Mouse (Mus musculus) brown adipose tissue, adult 24 weeks (tissue): ENCODE results near the gene Rrh. TPM values are rescaled to one million over a fixed set of nuclear protein-coding genes. Genes with fewer than 3 reads are reported as not detected.

Experiments used
- polyA plus RNA-seq: library from polyadenylated mRNA; stranded (reverse); fragments of >200 nt; gene quantifications from 2 replicates; pipeline ENCODE4 v1.2.4, GENCODE M21; 2012; ENCODE audit not compliant: missing spikeins, insufficient read depth, insufficient read length

Rrh gene
- polyA plus RNA-seq, 1 experiment: not detected

Other genes starting within 250 kb of the Rrh start
- gene Egf, start 67.3 kb downstream of the Rrh start, polyA plus RNA-seq: 0.83 and 1.4 TPM in 2 replicates
- not detected in 2 replicates for gene Lrit3, start 18.6 kb downstream of the Rrh start, polyA plus RNA-seq
- gene Gar1, start 8.8 kb upstream of the Rrh start, polyA plus RNA-seq: 15.3 and 17.7 TPM in 2 replicates
- not detected in 2 replicates for gene Cfi, start 13.3 kb upstream of the Rrh start, polyA plus RNA-seq
- 62.0 and 68.4 TPM in 2 replicates for gene Pla2g12a, start 56.0 kb upstream of the Rrh start, polyA plus RNA-seq
- gene Casp6, start 78.8 kb upstream of the Rrh start, polyA plus RNA-seq: 16.9 and 21.3 TPM in 2 replicates
- 1.1 and 3.3 TPM in 2 replicates for gene Mcub, start 147.6 kb upstream of the Rrh start, polyA plus RNA-seq
- gene Sec24b, start 239.0 kb upstream of the Rrh start, polyA plus RNA-seq: 19.7 and 23.6 TPM in 2 replicates